Mouse (Mus musculus) olfactory bulb, adult 2 months (tissue): ENCODE results near the gene Col4a2.

Experiments
- CTCF ChIP-seq: fragments of 200-500 bp; IDR thresholded peaks from 2 replicates; pipeline ENCODE4 v1.5.1; 2012; ENCODE audit warnings: low read depth, mild to moderate bottlenecking, low read length, moderate library complexity; ENCODE audit not compliant: insufficient read depth
- POLR2A ChIP-seq: fragments of 200-500 bp; IDR thresholded peaks from 2 replicates; pipeline ENCODE4 v1.6.1; 2012; ENCODE audit warnings: mild to moderate bottlenecking, low read depth, low read length, moderate library complexity; ENCODE audit not compliant: insufficient read depth

DNA sequence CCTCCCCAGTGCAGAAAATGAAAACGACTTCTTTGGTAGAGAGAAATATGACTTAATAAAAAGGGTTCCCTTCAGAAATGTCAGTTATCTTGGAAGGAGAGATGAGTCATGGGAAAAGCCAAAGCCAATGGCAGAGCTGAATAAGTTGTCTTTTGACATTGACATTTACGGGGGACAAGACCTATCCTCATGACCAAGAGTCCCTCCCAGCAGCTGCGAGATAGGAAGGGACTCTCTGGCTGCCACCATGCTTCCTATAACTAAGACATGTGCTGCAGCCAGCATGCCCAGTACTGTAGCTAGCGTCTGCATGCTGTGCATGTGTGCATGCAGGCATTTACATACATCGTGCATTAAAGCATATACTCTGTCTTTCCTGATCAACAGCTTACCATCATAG, 53.6 kb downstream of the Col4a2 start:
- TF ChIP-seq POLR2A (no peak), CTCF (no peak)
